ENCODE assay signal across 21 mouse cellular contexts in the genomic region with DNA sequence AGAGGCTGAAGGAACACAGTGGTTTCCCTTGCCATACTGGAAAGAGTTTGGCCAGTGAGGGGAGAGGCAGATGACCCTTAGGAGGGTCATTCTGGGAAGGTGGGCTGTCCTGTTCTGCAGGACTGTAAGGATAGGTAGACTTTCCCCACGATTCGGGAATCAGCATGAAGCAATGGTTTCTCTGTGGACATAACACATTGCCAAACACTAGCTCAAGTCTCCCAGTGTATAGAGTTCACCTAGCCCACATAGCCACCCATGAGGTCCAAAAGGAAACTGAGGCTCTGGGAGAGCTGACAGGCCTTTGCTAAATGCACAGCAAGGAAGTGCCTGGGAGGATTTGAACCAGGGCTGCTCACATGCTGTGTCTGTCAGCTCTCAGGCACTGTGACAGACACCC. TPM values are rescaled to one million over a fixed set of nuclear protein-coding genes. Genes with fewer than 3 reads are reported as not detected.
DNase-seq lines count a peak whose midpoint lies in the region; ATAC-seq and TF ChIP-seq lines count a peak whose summit lies in the region.
"Had no signal": no experiment of that assay in that cellular context is flagged by ENCODE, and none has a peak within 500 bp of the region (broad histone marks: within the 10 kb centered on the region; RNA-seq: fewer than 3 reads in every experiment).

No protein-coding gene starts in this region.

- TF ChIP-seq EP300 in heart, postnatal 0 days (IDR thresholded peaks at IDR 0.05; ENCODE audit: low read depth), result no peak

- TF ChIP-seq POLR2A in spleen, adult 2 months (IDR thresholded peaks at IDR 0.05; ENCODE audit: low read depth, low read length), result no peak

- 97% methylated on average over 2 of the region's 2 CpGs for WGBS in heart, postnatal 0 days
- 90% methylated on average over 2 of the region's 2 CpGs for WGBS in spleen, adult 2 months
- 67% methylated on average over 2 of the region's 2 CpGs for WGBS in liver, embryonic 16.5 days (ENCODE audit: insufficient replicate concordance)
- 98% methylated on average over 2 of the region's 2 CpGs for WGBS in forebrain, embryonic 14.5 days

- peak overlapping the region; percentile 83 for H3K27ac ChIP-seq in heart, postnatal 0 days (ENCODE audit: low read depth)
- peak overlapping the region; percentile 62 for H3K27ac ChIP-seq in spleen, adult 2 months (ENCODE audit: insufficient read depth, low read length)
- 0 out of 2 replicates have a peak overlapping the region, but pooled peaks have one; percentile 40 for H3K27ac ChIP-seq in liver, embryonic 16.5 days (ENCODE audit: low read length)
- no peak overlapping the region for H3K27ac ChIP-seq in forebrain, embryonic 14.5 days (ENCODE audit: low read depth, low read length)
- H3K27ac ChIP-seq: embryonic facial prominence, embryonic 10.5 days; hindbrain, embryonic 10.5 days had no signal

- TF ChIP-seq CTCF in heart, postnatal 0 days (IDR thresholded peaks at IDR 0.05; ENCODE audit: low read depth), result no peak
- no peak for TF ChIP-seq CTCF in spleen, adult 2 months (IDR thresholded peaks at IDR 0.05; ENCODE audit: extremely low read depth, insufficient read depth, insufficient read length, insufficient replicate concordance)

- no peak overlapping the region for H3K4me3 ChIP-seq in heart, postnatal 0 days (ENCODE audit: low read depth, low read length)
- no peak overlapping the region for H3K4me3 ChIP-seq in spleen, adult 2 months (ENCODE audit: extremely low read depth, insufficient read depth, insufficient read length)
- no peak overlapping the region for H3K4me3 ChIP-seq in liver, embryonic 16.5 days (ENCODE audit: low read depth, low read length)
- no peak overlapping the region for H3K4me3 ChIP-seq in forebrain, embryonic 14.5 days (ENCODE audit: low read depth, low read length)
- H3K4me3 ChIP-seq: embryonic facial prominence, embryonic 10.5 days; erythroblast, embryonic 14.5 days; hindbrain, embryonic 10.5 days had no signal

- H3K36me3 ChIP-seq in heart, postnatal 0 days (replicated peaks; ENCODE audit: control insufficient read depth, insufficient read depth, low read length), result no peaks in the 10 kb centered on the region
- peaks cover 14% of the 10 kb centered on the region for H3K36me3 ChIP-seq in spleen, adult 2 months (ENCODE audit: control insufficient read depth, insufficient read depth, low read length)
- no peaks in the 10 kb centered on the region for H3K36me3 ChIP-seq in liver, embryonic 16.5 days (ENCODE audit: control insufficient read depth, insufficient read depth)
- no peaks in the 10 kb centered on the region for H3K36me3 ChIP-seq in forebrain, embryonic 14.5 days (ENCODE audit: control insufficient read depth, insufficient read depth, low read length)
- H3K36me3 ChIP-seq: embryonic facial prominence, embryonic 10.5 days; hindbrain, embryonic 10.5 days had no signal

- intact Hi-C loops in heart, postnatal 25 days (cut with DNase I), result no loop called here

- no peak for DNase-seq in heart, postnatal 0 days (ENCODE audit: low spot score)
- no peak for DNase-seq in heart, postnatal 25 days (ENCODE audit: low spot score)
- no peak for DNase-seq in spleen, adult 2 months (ENCODE audit: low read depth in 1 of 2, low spot score in 2 of 2)
- no peak for DNase-seq in spleen, postnatal 4 days (ENCODE audit: low spot score in 2 of 2)
- DNase-seq in embryo, embryonic 10.5 days (ENCODE audit: low spot score), result no peak
- no peak for DNase-seq in forebrain, embryonic 14.5 days (ENCODE audit: low spot score)
- DNase-seq: adrenal gland, postnatal 25 days; cerebellum, postnatal 10 days; gastrocnemius, postnatal 14 days; kidney, postnatal 14 days; left cerebral cortex, postnatal 4 days; lung, adult 2 months; midbrain, embryonic 14.5 days; right cerebral cortex, adult 18-20 months; thymus, adult 2 months had no signal

- no peak for ATAC-seq in heart, postnatal 0 days (ENCODE audit: insufficient read depth, low read depth)
- ATAC-seq in liver, embryonic 16.5 days (ENCODE audit: low read depth), result peak; percentile 30; the same call in 1 of the 2 replicates
- no peak for ATAC-seq in forebrain, embryonic 14.5 days
- ATAC-seq: forebrain, embryonic 16.5 days had no signal

- no peaks in the 10 kb centered on the region for H3K9me3 ChIP-seq in heart, postnatal 0 days (replicated peaks; ENCODE audit: control insufficient read depth, low read length)
- no peaks in the 10 kb centered on the region for H3K9me3 ChIP-seq in liver, embryonic 16.5 days (replicated peaks; ENCODE audit: control insufficient read depth, low read length)
- H3K9me3 ChIP-seq in forebrain, embryonic 14.5 days (replicated peaks; ENCODE audit: control insufficient read depth, low read length), result no peaks in the 10 kb centered on the region
- H3K9me3 ChIP-seq: embryonic facial prominence, embryonic 10.5 days; hindbrain, embryonic 10.5 days had no signal

- no peak overlapping the region for H3K4me2 ChIP-seq in heart, postnatal 0 days (ENCODE audit: low read depth, low read length)
- no peak overlapping the region for H3K4me2 ChIP-seq in liver, embryonic 16.5 days (ENCODE audit: low read depth, low read length)
- no peak overlapping the region for H3K4me2 ChIP-seq in forebrain, embryonic 14.5 days (ENCODE audit: low read length)

- H3K4me1 ChIP-seq in heart, postnatal 0 days (ENCODE audit: control insufficient read depth, insufficient read depth), result no peaks in the 10 kb centered on the region
- H3K4me1 ChIP-seq in spleen, adult 2 months (ENCODE audit: control insufficient read depth, insufficient read depth, insufficient read length), result peaks cover 12% of the 10 kb centered on the region; the same call in 1 of the 2 replicates
- peaks cover 11% of the 10 kb centered on the region for H3K4me1 ChIP-seq in liver, embryonic 16.5 days (ENCODE audit: control insufficient read depth, low read depth, low read length)
- no peaks in the 10 kb centered on the region for H3K4me1 ChIP-seq in forebrain, embryonic 14.5 days (ENCODE audit: control insufficient read depth, insufficient read depth, low read length)

- H3K27me3 ChIP-seq in heart, postnatal 0 days (ENCODE audit: control insufficient read depth, insufficient read depth, low read length), result no peaks in the 10 kb centered on the region
- no peaks in the 10 kb centered on the region for H3K27me3 ChIP-seq in spleen, adult 2 months (ENCODE audit: control insufficient read depth, insufficient read depth, low read length)
- no peaks in the 10 kb centered on the region for H3K27me3 ChIP-seq in liver, embryonic 16.5 days (ENCODE audit: control insufficient read depth, insufficient read depth, low read depth, low read length)
- no peaks in the 10 kb centered on the region for H3K27me3 ChIP-seq in forebrain, embryonic 14.5 days (replicated peaks; ENCODE audit: control insufficient read depth, insufficient read depth, low read length)

- H3K9ac ChIP-seq in heart, postnatal 0 days (replicated peaks; ENCODE audit: low read depth, low read length), result no peak overlapping the region
- H3K9ac ChIP-seq in liver, embryonic 16.5 days (ENCODE audit: low read depth, low read length), result no peak overlapping the region
- no peak overlapping the region for H3K9ac ChIP-seq in forebrain, embryonic 14.5 days (ENCODE audit: low read length)

RNA-seq across cellular contexts. Expression of a gene that starts 5.7 kb away (rescaled TPM):
- total RNA-seq in heart, postnatal 0 days (2014; rRNA removed; ENCODE audit: low replicate concordance), result 7.0 and 23.2 TPM in 2 replicates
- 5.8 and 6.3 TPM in 2 replicates for polyA plus RNA-seq in heart, postnatal 0 days (2015; fragmentation: Nextera tagmentation; extraction: Ambion mirVana)
- 10 to 100 TPM in 1 of 2 experiments, 1 to 10 TPM in 1; 9.7 to 10.6 TPM for total RNA-seq in heart, postnatal 25 days (2021)
- polyA plus RNA-seq in spleen, adult 2 months (2012; rRNA removed), result 42.4 and 56.2 TPM in 2 replicates
- 12.4 and 13.2 TPM in 2 replicates for polyA plus RNA-seq in liver, embryonic 16.5 days (2015; fragmentation: Nextera tagmentation; extraction: Ambion mirVana)
- polyA plus RNA-seq in forebrain, embryonic 14.5 days (2014; fragmentation: Nextera tagmentation; extraction: Ambion mirVana), result 0.68 and 0.90 TPM in 2 replicates

RNA-seq across cellular contexts. Expression of a gene that starts 20.2 kb away (rescaled TPM):
- 23.5 and 24.3 TPM in 2 replicates for total RNA-seq in heart, postnatal 0 days (2014; rRNA removed; ENCODE audit: low replicate concordance)
- polyA plus RNA-seq in heart, postnatal 0 days (2015; fragmentation: Nextera tagmentation; extraction: Ambion mirVana), result 17.2 and 18.0 TPM in 2 replicates
- 10 to 100 TPM; 10.7 to 11.7 TPM for total RNA-seq in heart, postnatal 25 days (2021)
- 18.7 and 19.3 TPM in 2 replicates for polyA plus RNA-seq in spleen, adult 2 months (2012; rRNA removed)
- 9.0 and 9.1 TPM in 2 replicates for polyA plus RNA-seq in liver, embryonic 16.5 days (2015; fragmentation: Nextera tagmentation; extraction: Ambion mirVana)
- polyA plus RNA-seq in forebrain, embryonic 14.5 days (2014; fragmentation: Nextera tagmentation; extraction: Ambion mirVana), result 90.3 and 97.1 TPM in 2 replicates

RNA-seq across cellular contexts. Expression of a gene that starts 39.4 kb away (rescaled TPM):
- total RNA-seq in heart, postnatal 0 days (2014; rRNA removed; ENCODE audit: low replicate concordance), result 174 and 265 TPM in 2 replicates
- 169 and 173 TPM in 2 replicates for polyA plus RNA-seq in heart, postnatal 0 days (2015; fragmentation: Nextera tagmentation; extraction: Ambion mirVana)
- total RNA-seq in heart, postnatal 25 days (2021), result 10 to 100 TPM; 70.0 to 70.9 TPM
- 97.5 and 107 TPM in 2 replicates for polyA plus RNA-seq in spleen, adult 2 months (2012; rRNA removed)
- 77.9 and 78.0 TPM in 2 replicates for polyA plus RNA-seq in liver, embryonic 16.5 days (2015; fragmentation: Nextera tagmentation; extraction: Ambion mirVana)
- 280 and 307 TPM in 2 replicates for polyA plus RNA-seq in forebrain, embryonic 14.5 days (2014; fragmentation: Nextera tagmentation; extraction: Ambion mirVana)

RNA-seq across cellular contexts. Expression of a gene that starts 43.5 kb away (rescaled TPM):
- not detected in 2 replicates for total RNA-seq in heart, postnatal 0 days (2014; rRNA removed; ENCODE audit: low replicate concordance)
- not detected in 2 replicates for polyA plus RNA-seq in heart, postnatal 0 days (2015; fragmentation: Nextera tagmentation; extraction: Ambion mirVana)
- not detected for total RNA-seq in heart, postnatal 25 days (2021)
- not detected in 2 replicates for polyA plus RNA-seq in spleen, adult 2 months (2012; rRNA removed)
- polyA plus RNA-seq in liver, embryonic 16.5 days (2015; fragmentation: Nextera tagmentation; extraction: Ambion mirVana), result not detected in 2 replicates
- polyA plus RNA-seq in forebrain, embryonic 14.5 days (2014; fragmentation: Nextera tagmentation; extraction: Ambion mirVana), result not detected in 2 replicates
- total RNA-seq: gastrocnemius, postnatal 14 days had no signal
- polyA plus RNA-seq: CD4-positive, CD25-positive, alpha-beta regulatory T cell, adult 4 months; erythroblast, embryonic 14.5 days; forebrain, embryonic 16.5 days; lung, adult 2 months; midbrain, embryonic 14.5 days; thymus, adult 2 months had no signal

RNA-seq across cellular contexts. Expression of a gene that starts 52.9 kb away (rescaled TPM):
- 32.1 and 38.5 TPM in 2 replicates for total RNA-seq in heart, postnatal 0 days (2014; rRNA removed; ENCODE audit: low replicate concordance)
- 0.65 and 1.1 TPM in 2 replicates for polyA plus RNA-seq in heart, postnatal 0 days (2015; fragmentation: Nextera tagmentation; extraction: Ambion mirVana)
- total RNA-seq in heart, postnatal 25 days (2021), result 10 to 100 TPM; 55.3 to 57.1 TPM
- 24.3 and 27.4 TPM in 2 replicates for polyA plus RNA-seq in spleen, adult 2 months (2012; rRNA removed)
- 0.40 and 0.47 TPM in 2 replicates for polyA plus RNA-seq in liver, embryonic 16.5 days (2015; fragmentation: Nextera tagmentation; extraction: Ambion mirVana)
- 1.1 and 1.6 TPM in 2 replicates for polyA plus RNA-seq in forebrain, embryonic 14.5 days (2014; fragmentation: Nextera tagmentation; extraction: Ambion mirVana)
